Mouse (Mus musculus) B cell, adult 2 months (primary cell): ENCODE data around the gene Tmem259.
A peak's percentile ranks its signal among the peaks of the same experiment; 100 is the strongest.

Source experiments
- DNase-seq, 2 experiments: peaks; one replicate each; pipeline ENCODE4 v3.0.0; 2022

Gene Tmem259

GRCm38 (mm10) chr10:79933145-79933679 is 50.9 kb downstream of the Tmem259 start:
- DNase-seq = no peak

DNA sequence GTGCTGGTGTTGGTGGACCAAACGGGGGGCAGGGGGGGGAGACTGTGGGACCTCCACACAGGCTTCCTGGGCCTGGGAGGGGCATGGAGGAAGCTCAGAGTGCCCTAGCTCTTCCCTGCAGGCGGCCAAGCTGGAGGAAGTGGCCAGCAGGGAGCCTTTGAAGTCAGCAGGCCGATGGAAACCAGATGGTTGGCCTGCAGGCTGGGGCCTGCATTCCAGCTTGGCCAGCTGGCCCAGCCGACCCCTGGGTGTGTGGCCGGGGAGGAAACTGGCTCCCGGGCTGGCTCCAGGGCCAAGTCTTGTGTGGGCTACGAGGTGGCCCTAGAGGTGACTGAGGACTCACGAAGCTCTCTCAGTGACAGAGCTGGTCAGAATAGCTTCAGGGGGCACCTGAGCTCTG is 51.4 kb downstream of the Tmem259 start:
- no peak for DNase-seq

- no peak for DNase-seq
Observed at GRCm38 (mm10) chr10:79931797-79932196, 52.3 kb downstream of the Tmem259 start.

DNA sequence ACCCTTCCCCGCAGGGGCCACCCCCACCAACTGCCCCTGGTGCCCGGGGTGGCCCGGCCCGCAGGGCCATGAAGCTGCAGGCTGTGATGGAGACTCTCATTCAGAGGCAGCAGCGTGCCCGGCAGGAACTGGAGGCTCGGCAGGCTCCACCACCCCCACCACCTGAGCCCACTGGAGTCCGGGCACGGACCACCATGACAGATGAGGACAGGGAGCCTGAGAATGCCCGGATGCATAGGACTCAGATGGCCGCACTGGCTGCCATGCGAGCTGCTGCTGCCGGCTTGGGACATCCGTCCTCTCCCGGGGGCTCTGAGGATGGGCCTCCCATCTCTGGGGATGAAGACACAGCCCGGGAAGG is 53.3 kb downstream of the Tmem259 start:
- DNase-seq = no peak

DNA sequence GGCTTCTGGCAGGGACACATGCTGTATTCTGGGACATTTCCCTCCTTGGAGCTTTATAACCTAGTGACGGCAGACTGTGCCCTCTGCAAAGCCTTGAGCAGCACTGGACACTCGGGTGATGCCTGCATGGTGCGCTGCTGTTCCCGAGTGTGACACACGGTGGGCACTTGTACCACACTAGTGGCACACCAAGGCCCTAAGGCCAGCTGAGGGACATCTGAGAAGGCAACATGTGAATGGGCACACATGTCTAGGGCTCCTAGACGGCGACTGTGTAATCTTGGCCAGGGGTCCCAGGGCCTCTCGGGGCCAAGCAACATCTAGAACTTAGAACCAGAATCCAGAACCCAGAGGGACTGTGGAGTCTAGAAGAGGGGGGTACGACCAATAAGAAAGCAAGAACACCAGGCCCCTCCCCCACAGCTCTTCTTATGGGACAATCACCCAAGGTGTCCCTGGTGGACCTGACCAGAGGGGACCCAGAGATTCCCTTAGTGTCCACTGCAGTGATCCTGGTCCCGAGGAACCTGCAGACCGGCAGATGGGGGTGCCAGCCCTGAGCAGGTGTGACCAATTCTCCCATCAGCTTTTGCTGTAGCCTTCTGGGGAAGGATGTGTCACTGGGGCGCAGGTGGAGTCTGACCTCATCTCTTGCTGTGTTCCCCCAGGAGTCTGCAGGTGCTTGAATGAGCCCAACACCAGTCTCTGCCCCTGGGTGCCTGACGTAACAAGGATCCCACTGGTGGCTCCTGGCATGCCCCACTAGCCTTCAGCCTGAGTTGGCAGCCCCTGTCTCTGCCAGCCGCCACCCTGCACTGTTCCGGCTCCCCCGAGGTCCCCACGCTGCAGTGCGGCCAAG is 53.9 kb downstream of the Tmem259 start:
- DNase-seq = no peak

GRCm38 (mm10) chr10:79928907-79929701 is 55.0 kb downstream of the Tmem259 start:
- no peak for DNase-seq

DNA sequence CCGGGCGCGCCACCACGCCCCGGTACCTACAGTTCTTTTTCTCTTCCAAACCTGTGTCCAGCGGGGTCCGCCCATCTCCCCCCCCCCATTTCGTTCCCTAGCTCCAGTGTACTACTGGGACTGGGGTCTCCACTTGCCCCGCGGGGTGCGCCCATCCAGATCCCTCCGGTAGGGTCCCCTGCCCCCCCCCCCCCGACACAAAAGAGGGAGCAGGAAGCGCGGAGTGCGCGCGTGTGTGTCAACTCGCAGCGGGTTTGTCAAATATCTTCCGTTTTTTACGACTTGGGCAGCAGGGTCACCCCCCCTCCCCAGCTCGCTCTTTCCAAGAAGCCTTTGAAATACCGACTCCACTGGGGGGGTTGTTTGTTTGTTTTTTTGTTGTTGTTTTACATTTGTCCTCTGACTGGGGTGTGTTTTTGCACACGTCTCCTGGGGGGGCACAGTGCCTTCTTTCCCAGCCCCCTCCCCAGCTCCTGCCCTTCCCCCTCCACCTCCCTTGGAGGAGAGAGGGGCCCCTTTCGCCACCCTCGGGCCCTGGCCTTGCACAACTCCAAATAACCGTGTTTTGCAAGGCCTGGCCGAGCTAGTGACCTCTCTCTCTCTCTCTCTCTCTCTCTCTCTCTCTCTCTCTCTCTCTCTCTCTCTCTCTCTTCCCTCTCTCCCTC is 56.0 kb downstream of the Tmem259 start:
- peak; percentile 52 to 56 for DNase-seq

GRCm38 (mm10) chr10:79927324-79928029 is 56.7 kb downstream of the Tmem259 start:
- peak; percentile 61 to 68 for DNase-seq

GRCm38 (mm10) chr10:79926491-79927323 is 57.4 kb downstream of the Tmem259 start, which contains the start of gene Arid3a:
TSS of gene Arid3a (plus strand) at chr10:79927043.
- peak; percentile 90 to 91 for DNase-seq

GRCm38 (mm10) chr10:79925785-79926490 is 58.2 kb downstream of the Tmem259 start:
- peak; percentile 51 to 61 for DNase-seq

DNA sequence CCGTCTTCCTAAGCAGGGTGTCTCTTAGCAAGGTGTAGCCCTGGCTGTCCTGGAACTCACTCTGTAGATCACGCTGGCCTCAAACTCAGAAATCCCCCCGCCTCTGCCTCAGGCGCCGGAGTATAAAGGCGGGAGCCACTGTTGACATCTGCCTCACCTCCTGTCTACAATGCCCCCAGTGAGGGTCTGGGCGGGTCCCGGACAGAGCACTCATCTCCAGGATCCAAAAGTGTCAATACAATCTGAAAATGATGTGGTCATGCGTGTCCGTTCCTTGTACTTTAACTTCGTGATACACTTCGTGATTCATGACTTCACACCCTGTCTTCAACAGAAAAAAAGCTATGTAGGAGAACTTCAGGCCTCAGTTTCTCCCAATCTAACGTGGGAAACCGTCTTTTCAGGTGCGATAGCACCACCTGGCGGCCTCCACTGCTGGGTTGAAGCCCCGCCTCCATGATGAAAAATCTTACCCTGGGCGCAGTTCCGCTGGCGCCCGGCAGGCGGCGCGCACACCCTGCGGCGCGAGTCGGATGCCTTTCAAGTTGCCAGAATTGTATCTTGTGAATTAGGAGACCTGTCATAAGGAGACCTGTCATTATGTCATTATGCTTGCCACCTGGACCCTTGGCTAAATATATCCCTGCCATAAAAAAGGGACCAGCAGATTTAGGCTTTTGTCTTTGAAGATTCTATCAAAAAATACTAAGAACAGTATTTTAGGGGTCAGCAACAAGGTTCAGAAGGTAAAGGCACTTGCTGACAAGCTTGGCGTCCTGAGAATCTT is 58.9 kb downstream of the Tmem259 start:
- DNase-seq = peak; percentile 97
